Mouse (Mus musculus) adrenal gland, postnatal 14 days (tissue): ENCODE data around the gene Twist1. TPM values are rescaled to one million over a fixed set of nuclear protein-coding genes. Genes with fewer than 3 reads are reported as not detected.

ENCODE experiments used
- DNase-seq: peaks from one replicate; pipeline ENCODE4 v3.0.0; 2021; ENCODE audit warnings: mixed read lengths
- total RNA-seq: library from RNA; stranded (reverse); gene quantifications from 2 replicates; pipeline ENCODE4 v1.2.3, GENCODE M21; 2021

Twist1 gene
- total RNA-seq, 1 experiment from 2014 or later, result 11.0 TPM

GRCm38 (mm10) chr12:33965661-33966360, 8.3 kb downstream of the Twist1 start:
- no peak for DNase-seq

GRCm38 (mm10) chr12:33966490-33967415, 9.3 kb downstream of the Twist1 start:
- peak; percentile 28 for DNase-seq

- DNase-seq, result peak; percentile 17
Observed at GRCm38 (mm10) chr12:33967514-33967913, 10.0 kb downstream of the Twist1 start.

- no peak for DNase-seq
Observed at GRCm38 (mm10) chr12:33968041-33968897, 10.8 kb downstream of the Twist1 start.

GRCm38 (mm10) chr12:33968898-33969178, 11.4 kb downstream of the Twist1 start:
- no peak for DNase-seq

GRCm38 (mm10) chr12:33980159-33980558, 22.7 kb downstream of the Twist1 start:
- no peak for DNase-seq

GRCm38 (mm10) chr12:33981433-33981832, 24.0 kb downstream of the Twist1 start:
- peak; percentile 8 for DNase-seq

- no peak for DNase-seq
Observed at GRCm38 (mm10) chr12:33993127-33993526, 35.7 kb downstream of the Twist1 start.

Other genes with a start within 250 kb of the Twist1 start
- not detected in 2 replicates for gene Ferd3l, start 29.2 kb upstream of the Twist1 start, total RNA-seq